Mouse (Mus musculus): ENCODE results near the gene Sec24c.
A peak's percentile ranks its signal among the peaks of the same experiment; 100 is the strongest.
"Not testable (repeated sequence)": the region's sequence is repeated elsewhere in the genome, so short reads cannot be mapped to it uniquely, and the experiment has no call there.

Sec24c gene

GRCm38 (mm10) chr14:20700362-20700761 lies 26.3 kb downstream of the Sec24c start:
- no peak for DNase-seq

DNA sequence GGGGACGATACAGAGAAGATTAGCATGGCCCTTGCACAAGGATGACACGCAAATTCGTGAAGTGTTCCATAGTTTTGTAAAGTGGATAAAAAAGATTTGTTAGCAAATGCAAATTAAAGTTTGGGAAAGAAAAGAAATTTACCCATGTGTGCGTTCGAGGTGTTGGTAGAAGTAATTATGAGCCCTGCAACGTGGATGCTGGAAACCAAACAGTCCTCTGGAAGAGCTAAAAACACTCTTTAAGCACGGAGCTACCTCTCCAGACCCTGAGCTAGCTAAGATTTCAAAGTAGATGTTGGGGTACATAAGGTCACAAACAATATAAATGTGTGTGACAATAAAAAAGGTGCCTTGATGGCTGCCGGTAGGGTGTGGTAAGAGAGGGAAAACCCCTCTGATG lies 27.4 kb downstream of the Sec24c start:
- DNase-seq = no peak

DNA sequence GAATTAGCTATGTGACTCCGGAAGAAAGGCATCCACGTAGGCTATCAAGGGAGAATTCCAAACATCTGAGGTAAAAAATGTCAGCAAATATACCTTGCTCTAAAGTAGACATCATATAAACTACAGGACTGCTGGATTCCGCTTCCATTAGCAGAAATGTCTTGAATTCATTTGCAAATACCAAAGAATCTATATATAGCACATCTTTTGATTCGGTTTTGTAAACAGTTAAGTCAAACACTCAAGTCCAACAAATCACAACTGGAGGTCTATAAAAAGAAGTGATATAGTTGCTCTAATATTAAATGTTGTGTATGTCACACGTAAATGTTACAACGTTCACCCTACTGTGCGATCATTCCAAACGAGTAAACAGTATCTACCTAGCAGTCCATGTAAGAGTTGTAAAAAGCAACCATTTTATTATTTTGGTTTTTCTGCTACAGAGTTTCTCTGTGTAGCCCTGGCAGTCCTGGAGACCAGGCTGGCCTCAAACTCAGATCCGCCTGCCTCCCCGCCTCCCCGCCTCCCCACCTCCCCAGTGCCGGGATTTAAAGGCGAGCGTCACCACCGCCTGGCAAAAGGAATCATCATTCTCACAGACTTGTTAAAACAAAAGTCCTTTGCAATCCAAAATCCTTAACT lies 28.1 kb downstream of the Sec24c start:
- DNase-seq = no peak

DNA sequence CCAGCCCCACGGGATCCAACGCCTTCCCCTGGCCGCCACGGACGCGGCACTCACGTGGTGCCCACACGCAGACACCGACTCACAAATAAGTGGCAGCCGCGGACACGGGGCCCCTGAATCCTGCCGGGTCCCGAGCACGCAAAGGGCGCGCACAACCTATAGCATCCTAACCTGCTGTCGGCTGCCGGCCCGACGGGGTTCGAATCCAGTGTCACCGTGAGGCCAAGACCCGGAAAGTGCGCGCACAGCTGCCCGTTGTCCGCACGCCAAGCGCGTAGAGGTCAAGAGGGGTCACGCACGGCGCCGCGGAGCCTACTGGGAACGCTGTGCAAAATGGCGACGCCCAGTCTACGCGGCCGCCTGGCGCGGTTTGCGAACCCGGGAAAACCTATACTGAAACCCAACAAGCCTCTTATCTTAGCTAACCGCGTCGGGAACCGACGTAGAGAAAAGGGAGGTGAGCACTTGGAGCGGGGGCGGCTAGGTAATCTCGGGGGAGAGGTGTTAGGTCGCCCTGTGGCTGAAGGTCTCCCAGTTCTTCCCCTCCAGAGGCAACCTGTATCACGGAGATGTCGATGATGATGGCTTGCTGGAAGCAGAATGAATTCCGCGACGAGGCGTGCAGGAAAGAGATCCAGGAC lies 28.8 kb downstream of the Sec24c start, which contains the start of gene Chchd1:
TSS of gene Chchd1 (plus strand) at position 266 of the 641 bp plus-strand sequence.
- peak; percentile 93 for DNase-seq

DNA sequence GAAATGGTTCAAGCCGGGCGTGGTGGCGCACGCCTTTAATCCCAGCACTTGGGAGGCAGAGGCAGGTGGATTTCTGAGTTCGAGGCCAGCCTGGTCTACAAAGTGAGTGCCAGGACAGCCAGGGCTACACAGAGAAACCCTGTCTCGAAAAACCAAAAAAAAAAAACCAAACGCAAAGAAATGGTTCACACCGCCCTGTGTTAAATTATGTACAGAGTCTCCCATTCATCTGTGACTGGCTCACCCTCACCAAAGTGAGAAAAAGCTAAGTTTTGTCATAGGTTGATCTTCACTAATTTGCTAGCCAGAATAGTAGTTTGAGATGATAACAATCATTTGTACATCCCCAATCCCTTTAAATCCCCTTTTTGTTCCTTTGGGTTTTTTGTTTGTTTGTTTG lies 29.4 kb downstream of the Sec24c start:
- DNase-seq = not testable (repeated sequence)

- peak; percentile 95 for DNase-seq
These were observed 33.4 kb downstream of the Sec24c start, which contains the start of gene Zswim8 for GRCm38 (mm10) chr14:20707201-20708190. Gene Zswim8 (plus strand): TSS chr14:20707552.

DNA sequence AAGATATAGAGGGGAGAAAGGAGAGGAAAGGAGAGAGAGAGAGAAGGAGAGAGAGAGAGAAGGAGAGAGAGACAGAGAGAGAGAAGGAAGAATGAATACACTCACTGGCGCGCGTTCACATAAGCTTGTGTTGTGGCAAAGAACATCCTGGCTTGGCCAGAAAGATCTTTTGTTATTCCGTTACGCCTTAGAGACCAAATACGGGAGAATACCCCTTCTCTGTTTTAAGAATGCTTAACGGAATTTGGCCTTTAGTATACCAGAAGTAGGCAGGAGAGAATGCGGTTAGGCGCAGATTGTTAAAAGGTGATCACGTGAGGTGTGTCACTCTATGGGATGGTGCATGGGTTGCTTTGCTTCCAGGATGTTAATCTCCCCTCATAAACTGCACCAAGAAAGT lies 34.1 kb downstream of the Sec24c start:
- DNase-seq = no peak

DNA sequence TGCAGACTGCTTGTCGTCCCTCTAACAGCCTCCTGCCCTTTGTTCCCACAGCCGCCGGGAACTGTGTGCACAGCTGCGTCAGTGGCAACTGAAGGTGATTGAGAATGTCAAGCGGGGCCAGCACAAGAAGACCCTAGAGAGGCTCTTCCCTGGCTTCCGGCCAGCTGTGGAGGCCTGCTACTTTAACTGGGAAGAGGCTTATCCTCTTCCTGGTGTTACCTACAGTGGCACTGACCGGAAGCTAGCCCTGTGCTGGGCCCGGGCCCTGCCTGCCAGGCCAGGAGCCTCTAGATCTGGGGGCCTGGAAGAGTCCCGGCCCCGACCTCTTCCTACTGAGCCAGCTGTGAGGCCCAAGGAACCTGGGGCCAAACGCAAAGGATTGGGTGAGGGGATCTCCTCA lies 39.7 kb downstream of the Sec24c start:
- no peak for DNase-seq

- DNase-seq = no peak
These were observed 44.3 kb downstream of the Sec24c start for GRCm38 (mm10) chr14:20718443-20718842.

GRCm38 (mm10) chr14:20719767-20720166 lies 45.7 kb downstream of the Sec24c start:
- DNase-seq = no peak

- DNase-seq = no peak
These were observed 47.3 kb downstream of the Sec24c start for GRCm38 (mm10) chr14:20721371-20721770.

GRCm38 (mm10) chr14:20723006-20723405 lies 48.9 kb downstream of the Sec24c start:
- DNase-seq = no peak

DNA sequence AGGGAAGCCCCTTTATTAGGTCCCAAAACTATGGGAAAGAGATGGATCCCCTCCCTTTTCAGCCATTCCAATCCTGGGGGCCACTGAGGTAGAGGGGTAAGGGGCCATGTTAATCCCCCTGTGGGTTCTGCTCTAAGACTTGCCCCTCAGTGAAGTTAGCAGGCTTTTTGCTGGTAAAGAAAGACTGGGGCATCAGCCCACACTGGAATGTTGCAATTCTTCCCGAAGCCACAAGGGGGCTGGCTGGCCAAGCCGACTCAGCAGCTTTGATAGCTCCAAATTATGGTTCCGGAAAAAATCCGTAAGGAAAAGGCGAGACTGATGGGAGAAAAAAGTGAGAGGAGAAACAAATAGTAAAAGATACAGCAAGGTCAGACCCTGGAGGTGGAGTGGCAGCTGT lies 49.9 kb downstream of the Sec24c start:
- peak; percentile 67 for DNase-seq

DNA sequence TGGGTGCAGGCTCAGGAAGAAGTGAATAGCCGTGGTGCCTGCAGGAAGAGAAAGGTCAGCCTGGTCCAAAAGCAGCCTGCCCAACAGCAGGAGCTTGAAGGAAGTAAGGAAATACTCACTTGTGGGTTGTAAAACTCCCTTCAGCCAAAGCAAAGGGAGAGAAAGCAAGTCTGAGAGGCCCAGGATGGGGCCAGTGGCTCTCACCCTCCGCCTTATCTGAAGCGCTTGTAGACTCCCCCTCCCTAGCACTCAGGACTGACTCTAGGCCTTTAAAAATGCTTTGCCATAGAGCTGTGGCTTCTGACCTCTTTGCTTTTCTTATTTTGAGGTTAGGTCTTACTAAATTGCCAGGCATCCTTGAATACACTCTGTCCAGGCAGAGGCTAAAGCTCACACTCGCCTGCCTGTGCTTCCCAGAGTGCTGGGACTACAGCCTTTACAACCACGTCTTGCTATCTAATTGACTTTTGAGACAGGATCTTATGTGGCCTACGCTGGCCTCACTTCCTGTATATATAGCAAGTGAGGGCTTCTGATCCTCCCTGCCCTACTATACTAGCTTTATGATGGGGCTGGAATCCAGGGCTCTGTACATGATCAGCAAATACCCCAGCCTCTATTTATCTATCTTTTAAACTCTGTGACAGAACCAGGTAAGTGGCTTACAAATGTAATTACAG lies 51.7 kb downstream of the Sec24c start:
- DNase-seq = no peak

DNA sequence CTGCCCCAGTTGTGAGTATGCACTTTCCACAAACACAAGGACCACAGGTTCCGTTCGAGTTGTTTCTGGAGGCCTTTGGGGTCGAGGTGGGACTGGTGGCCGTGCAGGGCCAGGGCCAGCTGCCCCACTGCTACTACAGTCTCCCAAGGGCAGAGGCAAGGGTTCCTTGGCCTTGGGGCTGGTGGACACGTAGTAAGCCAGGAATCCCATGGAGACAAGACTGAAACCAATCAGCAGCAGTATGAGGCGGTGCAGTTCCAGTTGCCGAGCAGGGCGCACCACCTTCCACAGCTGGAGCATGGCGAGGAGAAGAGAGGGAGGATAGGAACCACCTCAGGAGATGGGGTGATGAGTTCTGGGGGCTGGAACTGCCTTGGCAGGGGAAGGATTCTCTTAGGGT lies 55.8 kb downstream of the Sec24c start:
- no peak for DNase-seq

GRCm38 (mm10) chr14:20730853-20731602 lies 56.9 kb downstream of the Sec24c start:
- DNase-seq = no peak

GRCm38 (mm10) chr14:20733041-20733951 lies 59.2 kb downstream of the Sec24c start:
- DNase-seq = no peak

- peak; percentile 95 for DNase-seq
These were observed 60.1 kb downstream of the Sec24c start, which contains the start of gene Ndst2 for GRCm38 (mm10) chr14:20733952-20734774. Gene Ndst2 (minus strand): TSS chr14:20734562.

- DNase-seq = no peak
These were observed 60.9 kb downstream of the Sec24c start for GRCm38 (mm10) chr14:20735052-20735451.

- DNase-seq = no peak
These were observed 61.8 kb downstream of the Sec24c start for GRCm38 (mm10) chr14:20735892-20736390.
